Mouse (Mus musculus): Measurements from ENCODE around the gene Lmntd1. TPM values are rescaled to one million over a fixed set of nuclear protein-coding genes. Genes with fewer than 3 reads are reported as not detected.

Lmntd1 gene
- polyA plus RNA-seq, 1 experiment: 0.38 TPM

GRCm38 (mm10) chr6:145369290-145369689 is 244.8 kb downstream of the Lmntd1 start:
- TF ChIP-seq POLR2A (IDR thresholded peaks at IDR 0.05; ENCODE audit: control insufficient read depth, extremely low read depth, insufficient read depth, low read length, poor library complexity) (no peak), CTCF (IDR thresholded peaks at IDR 0.05; ENCODE audit: borderline replicate concordance, control insufficient read depth, extremely low read depth, insufficient read depth, low read length, poor library complexity) (no peak)
- DNase-seq: no peak
- Histone ChIP-seq H3K4me3 (ENCODE audit: control insufficient read depth, insufficient read depth, low read length) (no peak overlapping the region), H3K4me1 (replicated peaks; ENCODE audit: control insufficient read depth, insufficient read depth, low read length) (peaks cover 9% of the 10 kb centered on the region), H3K27ac (ENCODE audit: control insufficient read depth, insufficient read depth, low read length) (no peak overlapping the region), H3K27me3 (ENCODE audit: control insufficient read depth, insufficient read depth, low read length) (no peaks in the 10 kb centered on the region), H3K36me3 (ENCODE audit: control insufficient read depth, insufficient read depth, low read length) (no peaks in the 10 kb centered on the region)
- 41% methylated on average over 4 of the region's 4 CpGs for whole genome bisulfite sequencing

- no peak overlapping the region for H3K27ac ChIP-seq (ENCODE audit: control insufficient read depth, insufficient read depth, low read length)
- H3K36me3 ChIP-seq (ENCODE audit: control insufficient read depth, insufficient read depth, low read length): no peaks in the 10 kb centered on the region
- H3K4me3 ChIP-seq (ENCODE audit: control insufficient read depth, insufficient read depth, low read length): no peak overlapping the region
- WGBS: 97% methylated on average over 11 of the region's 11 CpGs
- TF ChIP-seq CTCF (IDR thresholded peaks at IDR 0.05; ENCODE audit: borderline replicate concordance, control insufficient read depth, extremely low read depth, insufficient read depth, low read length, poor library complexity) (no peak), POLR2A (IDR thresholded peaks at IDR 0.05; ENCODE audit: control insufficient read depth, extremely low read depth, insufficient read depth, low read length, poor library complexity) (no peak)
- no peak for DNase-seq
- no peaks in the 10 kb centered on the region for H3K4me1 ChIP-seq (replicated peaks; ENCODE audit: control insufficient read depth, insufficient read depth, low read length)
- no peaks in the 10 kb centered on the region for H3K27me3 ChIP-seq (ENCODE audit: control insufficient read depth, insufficient read depth, low read length)
Measured at GRCm38 (mm10) chr6:145366488-145366887, 247.6 kb downstream of the Lmntd1 start.

- H3K36me3 ChIP-seq (ENCODE audit: control insufficient read depth, insufficient read depth, low read length): no peaks in the 10 kb centered on the region
- 81% methylated on average over 7 of the region's 7 CpGs for WGBS
- DNase-seq: no peak
- H3K27ac ChIP-seq (ENCODE audit: control insufficient read depth, insufficient read depth, low read length): no peak overlapping the region
- H3K27me3 ChIP-seq (ENCODE audit: control insufficient read depth, insufficient read depth, low read length): no peaks in the 10 kb centered on the region
- no peak overlapping the region for H3K4me3 ChIP-seq (ENCODE audit: control insufficient read depth, insufficient read depth, low read length)
- TF ChIP-seq CTCF (IDR thresholded peaks at IDR 0.05; ENCODE audit: borderline replicate concordance, control insufficient read depth, extremely low read depth, insufficient read depth, low read length, poor library complexity) (no peak), POLR2A (IDR thresholded peaks at IDR 0.05; ENCODE audit: control insufficient read depth, extremely low read depth, insufficient read depth, low read length, poor library complexity) (no peak)
- peaks cover 5% of the 10 kb centered on the region; the same call in 1 of the 2 replicates for H3K4me1 ChIP-seq (replicated peaks; ENCODE audit: control insufficient read depth, insufficient read depth, low read length)
Measured at GRCm38 (mm10) chr6:145363698-145364097, 250.4 kb downstream of the Lmntd1 start.

- H3K4me1 ChIP-seq (replicated peaks; ENCODE audit: control insufficient read depth, insufficient read depth, low read length): peaks cover 5% of the 10 kb centered on the region; the same call in 1 of the 2 replicates
- no peaks in the 10 kb centered on the region for H3K27me3 ChIP-seq (ENCODE audit: control insufficient read depth, insufficient read depth, low read length)
- 91% methylated on average over 12 of the region's 12 CpGs for WGBS
- no peak for DNase-seq
- H3K36me3 ChIP-seq (ENCODE audit: control insufficient read depth, insufficient read depth, low read length): no peaks in the 10 kb centered on the region
- H3K27ac ChIP-seq (ENCODE audit: control insufficient read depth, insufficient read depth, low read length): no peak overlapping the region
- no peak for TF ChIP-seq CTCF (IDR thresholded peaks at IDR 0.05; ENCODE audit: borderline replicate concordance, control insufficient read depth, extremely low read depth, insufficient read depth, low read length, poor library complexity)
- TF ChIP-seq POLR2A (IDR thresholded peaks at IDR 0.05; ENCODE audit: control insufficient read depth, extremely low read depth, insufficient read depth, low read length, poor library complexity): no peak
- no peak overlapping the region for H3K4me3 ChIP-seq (ENCODE audit: control insufficient read depth, insufficient read depth, low read length)
Measured at GRCm38 (mm10) chr6:145361109-145361694, 252.9 kb downstream of the Lmntd1 start.

- H3K4me1 ChIP-seq (replicated peaks; ENCODE audit: control insufficient read depth, insufficient read depth, low read length): peaks cover 5% of the 10 kb centered on the region; the same call in 1 of the 2 replicates
- WGBS: 55% methylated on average over 26 of the region's 26 CpGs
- peak; percentile 63 for DNase-seq
- no peaks in the 10 kb centered on the region for H3K27me3 ChIP-seq (ENCODE audit: control insufficient read depth, insufficient read depth, low read length)
- no peak overlapping the region for H3K27ac ChIP-seq (ENCODE audit: control insufficient read depth, insufficient read depth, low read length)
- TF ChIP-seq CTCF (IDR thresholded peaks at IDR 0.05; ENCODE audit: borderline replicate concordance, control insufficient read depth, extremely low read depth, insufficient read depth, low read length, poor library complexity) (no peak), POLR2A (IDR thresholded peaks at IDR 0.05; ENCODE audit: control insufficient read depth, extremely low read depth, insufficient read depth, low read length, poor library complexity) (no peak)
- no peaks in the 10 kb centered on the region for H3K36me3 ChIP-seq (ENCODE audit: control insufficient read depth, insufficient read depth, low read length)
- H3K4me3 ChIP-seq (ENCODE audit: control insufficient read depth, insufficient read depth, low read length): no peak overlapping the region
Measured at GRCm38 (mm10) chr6:145359470-145360430, 254.4 kb downstream of the Lmntd1 start.

GRCm38 (mm10) chr6:145358001-145358400 is 256.1 kb downstream of the Lmntd1 start:
- Histone ChIP-seq H3K36me3 (ENCODE audit: control insufficient read depth, insufficient read depth, low read length) (no peaks in the 10 kb centered on the region), H3K4me1 (replicated peaks; ENCODE audit: control insufficient read depth, insufficient read depth, low read length) (peaks cover 5% of the 10 kb centered on the region; the same call in 1 of the 2 replicates), H3K27ac (ENCODE audit: control insufficient read depth, insufficient read depth, low read length) (no peak overlapping the region), H3K27me3 (ENCODE audit: control insufficient read depth, insufficient read depth, low read length) (no peaks in the 10 kb centered on the region), H3K4me3 (ENCODE audit: control insufficient read depth, insufficient read depth, low read length) (no peak overlapping the region)
- DNase-seq: no peak
- 91% methylated on average over 9 of the region's 9 CpGs for WGBS
- TF ChIP-seq CTCF (IDR thresholded peaks at IDR 0.05; ENCODE audit: borderline replicate concordance, control insufficient read depth, extremely low read depth, insufficient read depth, low read length, poor library complexity) (no peak), POLR2A (IDR thresholded peaks at IDR 0.05; ENCODE audit: control insufficient read depth, extremely low read depth, insufficient read depth, low read length, poor library complexity) (no peak)
